11 mouse cellular contexts compared by ENCODE assay signal in genomic region chr6:146660591-146660990, GRCm38 (mm10). TPM values are rescaled to one million over a fixed set of nuclear protein-coding genes. Genes with fewer than 3 reads are reported as not detected.
A peak's percentile ranks its signal among the peaks of the same experiment; 100 is the strongest.
DNase-seq lines count a peak whose midpoint lies in the region; ATAC-seq and TF ChIP-seq lines count a peak whose summit lies in the region.
"Had no signal": no experiment of that assay in that cellular context is flagged by ENCODE, and none has a peak within 500 bp of the region (broad histone marks: within the 10 kb centered on the region; RNA-seq: fewer than 3 reads in every experiment).

No protein-coding gene starts in this region.

- no peak overlapping the region for H3K9ac ChIP-seq in MEL (ENCODE audit: control insufficient read depth, low read depth, low read length, poor library complexity, severe bottlenecking)
- H3K9ac ChIP-seq in heart, embryonic 11.5 days (ENCODE audit: low read depth, low read length), result no peak overlapping the region

- no peak overlapping the region for H3K27ac ChIP-seq in MEL (ENCODE audit: control insufficient read depth, low read depth, low read length)
- H3K27ac ChIP-seq in heart, embryonic 11.5 days (ENCODE audit: low read depth, low read length), result no peak overlapping the region

- H3K4me3 ChIP-seq in MEL (ENCODE audit: control insufficient read depth in 1 of 2, insufficient read depth in 1 of 2, low read depth in 2 of 2, low read length in 2 of 2), result no peak overlapping the region
- no peak overlapping the region for H3K4me3 ChIP-seq in heart, embryonic 11.5 days (ENCODE audit: low read depth, low read length)

- no peak overlapping the region for H3K4me2 ChIP-seq in heart, embryonic 11.5 days

- DNase-seq in CD4-positive, CD25-positive, alpha-beta regulatory T cell, adult 2 months (ENCODE audit: low read depth, low spot score), result peak; percentile 17
- DNase-seq in kidney, postnatal 4 days, result peak; percentile 12 to 26
- DNase-seq in kidney, adult 18-20 months, result no peak
- peak; percentile 57 for DNase-seq in MEL (ENCODE audit: low read depth, low spot score)
- DNase-seq in layer of hippocampus, adult 8-10 months (ENCODE audit: low spot score in 2 of 2), result no peak
- no peak for DNase-seq in layer of hippocampus, adult 9-11 months
- DNase-seq: adrenal gland, postnatal 25 days; kidney, adult 9 months had no signal

- peak; percentile 81 for TF ChIP-seq RAD21 in MEL (IDR thresholded peaks at IDR 0.05; ENCODE audit: low read depth, low read length)

- H3K27me3 ChIP-seq in MEL (ENCODE audit: control insufficient read depth in 1 of 2, insufficient read depth in 2 of 2, low read length in 2 of 2), result no peaks in the 10 kb centered on the region
- H3K27me3 ChIP-seq in heart, embryonic 11.5 days (ENCODE audit: control insufficient read depth, insufficient read depth, low read length), result no peaks in the 10 kb centered on the region

- no peak for TF ChIP-seq EP300 in MEL (IDR thresholded peaks at IDR 0.05; ENCODE audit: low read depth in 1 of 2, low read length in 2 of 2)

- peak in 2 of 3 experiments; percentile 46 to 70; a peak in 5 of 6 replicates for TF ChIP-seq CTCF in MEL (IDR thresholded peaks at IDR 0.05 in 2 of 3, conservative IDR thresholded peaks at IDR 0.05 in 1 of 3; ENCODE audit: control insufficient read depth in 1 of 3, insufficient read depth in 1 of 3, low read depth in 2 of 3, low read length in 3 of 3, poor library complexity in 1 of 3, severe bottlenecking in 1 of 3)

- no peak for TF ChIP-seq POLR2A in MEL (IDR thresholded peaks at IDR 0.05; ENCODE audit: control insufficient read depth in 1 of 2, insufficient read depth in 1 of 2, low read depth in 1 of 2, low read length in 2 of 2, poor library complexity in 1 of 2)

- no peaks in the 10 kb centered on the region for H3K9me3 ChIP-seq in MEL (replicated peaks; ENCODE audit: insufficient read depth, low read length)
- no peaks in the 10 kb centered on the region for H3K9me3 ChIP-seq in heart, embryonic 11.5 days (replicated peaks; ENCODE audit: control insufficient read depth, low read length)

- no peak for ATAC-seq in CD4-positive, CD25-positive, alpha-beta regulatory T cell, adult 4 months
- ATAC-seq in heart, embryonic 11.5 days (replicated peaks; ENCODE audit: insufficient number of reproducible peaks, low FRiP score, low TSS enrichment), result 0 out of 2 replicates have a peak, but pooled peaks have one; percentile 39
- ATAC-seq: forebrain, embryonic 16.5 days had no signal

- 47% methylated on average over 2 of the region's 2 CpGs for WGBS in heart, embryonic 11.5 days (ENCODE audit: insufficient replicate concordance)

- no peaks in the 10 kb centered on the region for H3K36me3 ChIP-seq in MEL (ENCODE audit: control insufficient read depth in 1 of 2, insufficient read depth in 2 of 2, low read length in 2 of 2)
- H3K36me3 ChIP-seq in heart, embryonic 11.5 days (ENCODE audit: control insufficient read depth, insufficient read depth, low read length), result no peaks in the 10 kb centered on the region

- no peaks in the 10 kb centered on the region for H3K79me2 ChIP-seq in MEL (ENCODE audit: control insufficient read depth, insufficient read depth, low read length, poor library complexity)

- H3K4me1 ChIP-seq in MEL (ENCODE audit: control insufficient read depth in 1 of 2, insufficient read depth in 2 of 2, low read length in 2 of 2), result peaks cover 0 to 3% of the 10 kb centered on the region in 2 experiments; a peak in 1 of 4 replicates
- H3K4me1 ChIP-seq in heart, embryonic 11.5 days (ENCODE audit: control insufficient read depth, insufficient read depth, low read length), result peaks cover 9% of the 10 kb centered on the region; the same call in 1 of the 2 replicates

TF ChIP-seq in MEL, 35 proteins besides CTCF, POLR2A, EP300 and RAD21:
- TF ChIP-seq ZC3H11A (IDR thresholded peaks at IDR 0.05; ENCODE audit: low read depth, low read length) (peak; percentile 71), MYC (IDR thresholded peaks at IDR 0.05; ENCODE audit: low read depth, low read length) (no peak), SMC3 (IDR thresholded peaks at IDR 0.05; ENCODE audit: low read depth, low read length) (peak; percentile 66), USF1 (IDR thresholded peaks at IDR 0.05; ENCODE audit: low read depth, low read length) (no peak), POLR2AphosphoS5 (IDR thresholded peaks at IDR 0.05; ENCODE audit: borderline replicate concordance, low read depth, low read length) (no peak), GATA1 (IDR thresholded peaks at IDR 0.05; ENCODE audit: low read depth, low read length) (no peak), TCF12 (IDR thresholded peaks at IDR 0.05; ENCODE audit: low read depth, low read length) (no peak), ZMIZ1 (IDR thresholded peaks at IDR 0.05; ENCODE audit: low read depth, low read length) (no peak)

RNA-seq across cellular contexts. Expression of gene Tm7sf3, which starts 18.0 kb away (rescaled TPM):
- 1 to 10 TPM; 3.8 to 4.2 TPM for polyA plus RNA-seq in CD4-positive, CD25-positive, alpha-beta regulatory T cell, adult 4 months (2017; shearing (Covaris generic))
- 18.0 and 18.3 TPM in 2 replicates for total RNA-seq in MEL (2012; rRNA removed)
- polyA plus RNA-seq in MEL (2012; ENCODE audit: insufficient read depth in 1 of 2, insufficient read length in 2 of 2, low read depth in 1 of 2, low replicate concordance in 2 of 2, missing spikeins in 1 of 2), result 10 to 100 TPM in 1 of 2 experiments, not detected in 1; 27.1 TPM
- polyA plus RNA-seq in heart, embryonic 11.5 days (2014; fragmentation: Nextera tagmentation; extraction: Ambion mirVana), result 39.9 and 48.3 TPM in 2 replicates
- total RNA-seq in layer of hippocampus, adult 8-10 months (2022), result 10 to 100 TPM; 37.8 to 44.7 (median 42.7) TPM

RNA-seq across cellular contexts. Expression of gene Med21, which starts 18.2 kb away (rescaled TPM):
- 10 to 100 TPM; 54.1 to 67.2 TPM for polyA plus RNA-seq in CD4-positive, CD25-positive, alpha-beta regulatory T cell, adult 4 months (2017; shearing (Covaris generic))
- total RNA-seq in MEL (2012; rRNA removed), result 79.5 and 83.7 TPM in 2 replicates
- polyA plus RNA-seq in MEL (2012; ENCODE audit: insufficient read depth in 1 of 2, insufficient read length in 2 of 2, low read depth in 1 of 2, low replicate concordance in 2 of 2, missing spikeins in 1 of 2), result 10 to 100 TPM in 1 of 2 experiments, not detected in 1; 56.7 TPM
- polyA plus RNA-seq in heart, embryonic 11.5 days (2014; fragmentation: Nextera tagmentation; extraction: Ambion mirVana), result 129 and 133 TPM in 2 replicates
- 10 to 100 TPM; 40.5 to 52.6 (median 45.3) TPM for total RNA-seq in layer of hippocampus, adult 8-10 months (2022)

Comparison
In these comparisons a context has a peak if more than half of its experiments do, and no peak if none do; other contexts are left out.
1. DNase-seq: peak in CD4-positive, CD25-positive, alpha-beta regulatory T cell, adult 2 months (single experiment), kidney, postnatal 4 days (2 of 2) and MEL (single experiment); none in kidney, adult 18-20 months (single experiment), layer of hippocampus, adult 8-10 months (0 of 2) and layer of hippocampus, adult 9-11 months (single experiment).